Mouse (Mus musculus) myocyte (in vitro differentiated cells): ENCODE data around the gene Drosha. TPM values are rescaled to one million over a fixed set of nuclear protein-coding genes. Genes with fewer than 3 reads are reported as not detected.

ENCODE experiments used
- H3K27me3 ChIP-seq: one replicate; pipeline ENCODE4 v1.6.1; 2011; ENCODE audit not compliant: control insufficient read depth, insufficient read depth, insufficient read length
- H3K36me3 ChIP-seq: one replicate; pipeline ENCODE4 v1.6.1; 2011; ENCODE audit not compliant: control insufficient read depth, insufficient read depth
- H3K4me2 ChIP-seq: one replicate; pipeline ENCODE4 v1.6.1; 2011; ENCODE audit warnings: low read depth, control low read depth
- H3K4me3 ChIP-seq: one replicate; pipeline ENCODE4 v1.5.1; 2011; ENCODE audit warnings: mild to moderate bottlenecking, control low read depth, moderate library complexity
- H3K79me2 ChIP-seq: one replicate; pipeline ENCODE4 v1.6.1; 2011; ENCODE audit not compliant: control insufficient read depth, insufficient read depth
- H3ac ChIP-seq: one replicate; pipeline ENCODE4 v1.6.1; 2011; ENCODE audit not compliant: control insufficient read depth, insufficient read length
- CEBPB ChIP-seq: IDR thresholded peaks from 2 replicates; pipeline ENCODE4 v1.6.1; 2011; ENCODE audit warnings: mild to moderate bottlenecking, moderate library complexity; ENCODE audit not compliant: poor library complexity, insufficient read depth, severe bottlenecking
- E2F4 ChIP-seq: IDR thresholded peaks from one replicate; pipeline ENCODE4 v1.6.1; 2011; ENCODE audit warnings: mild to moderate bottlenecking, control low read depth, moderate library complexity; ENCODE audit not compliant: insufficient read depth
- MAX ChIP-seq: IDR thresholded peaks from one replicate; pipeline ENCODE4 v1.6.1; 2011; ENCODE audit warnings: low read depth, mild to moderate bottlenecking, control low read depth
- MYOD1 ChIP-seq, 3 experiments: IDR thresholded peaks; one replicate each; pipeline ENCODE4 v1.6.1; 2011; ENCODE audit warnings: control low read depth in 2 of 3, low read depth in 2 of 3, mild to moderate bottlenecking in 2 of 3, moderate library complexity in 1 of 3; ENCODE audit not compliant: insufficient read length in 2 of 3, control insufficient read depth in 1 of 3
- MYOG ChIP-seq, 3 experiments: IDR thresholded peaks; one replicate each; pipeline ENCODE4 v1.6.1; 2011; ENCODE audit warnings: control low read depth in 2 of 3, low read depth in 2 of 3, mild to moderate bottlenecking in 2 of 3; ENCODE audit not compliant: insufficient read length in 2 of 3, control insufficient read depth in 1 of 3, insufficient read depth in 1 of 3
- POLR2A ChIP-seq: IDR thresholded peaks from one replicate; pipeline ENCODE4 v1.6.1; 2011; ENCODE audit warnings: low read depth, mild to moderate bottlenecking, control low read depth, moderate library complexity; ENCODE audit not compliant: insufficient read length
- POLR2AphosphoS2 ChIP-seq: IDR thresholded peaks from one replicate; pipeline ENCODE4 v1.6.1; 2011; ENCODE audit warnings: low read depth, control low read depth; ENCODE audit not compliant: insufficient read length
- REST ChIP-seq: IDR thresholded peaks from one replicate; pipeline ENCODE4 v1.6.1; 2011; ENCODE audit warnings: mild to moderate bottlenecking, control low read depth, moderate library complexity; ENCODE audit not compliant: insufficient read depth, insufficient read length
- SRF ChIP-seq: IDR thresholded peaks from one replicate; pipeline ENCODE4 v1.6.1; 2011; ENCODE audit warnings: low read depth; ENCODE audit not compliant: control insufficient read depth, insufficient read length
- TCF12 ChIP-seq: IDR thresholded peaks from one replicate; pipeline ENCODE4 v1.6.1; 2011; ENCODE audit warnings: mild to moderate bottlenecking, control low read depth; ENCODE audit not compliant: poor library complexity, insufficient read depth, severe bottlenecking
- TCF3 ChIP-seq: IDR thresholded peaks from one replicate; pipeline ENCODE4 v1.6.1; 2011; ENCODE audit warnings: low read depth, control low read depth; ENCODE audit not compliant: insufficient read length
- USF1 ChIP-seq: IDR thresholded peaks from one replicate; pipeline ENCODE4 v1.6.1; 2011; ENCODE audit warnings: low read depth, mild to moderate bottlenecking, control low read depth, moderate library complexity
- polyA plus RNA-seq: library from polyadenylated mRNA; unstranded; fragments of >200 nt; fragmentation: generic; extraction: Trizol; gene quantifications from one replicate; pipeline ENCODE4 v1.2.1, GENCODE M21; 2012; ENCODE audit warnings: missing spikeins

The Drosha gene
- polyA plus RNA-seq, 1 experiment, result 40.4 TPM

GRCm38 (mm10) chr15:12972441-12972840 lies 147.8 kb downstream of the Drosha start:
- Histone ChIP-seq H3K79me2 (no peaks in the 10 kb centered on the region), H3K27me3 (no peaks in the 10 kb centered on the region), H3K36me3 (no peaks in the 10 kb centered on the region), H3K4me3 (no peak overlapping the region), H3ac (no peak overlapping the region), H3K4me2 (no peak overlapping the region)
- TF ChIP-seq REST (no peak), TCF3 (no peak), TCF12 (no peak), SRF (no peak), CEBPB (no peak), POLR2AphosphoS2 (no peak), MYOG (IDR thresholded peaks at IDR 0.05; ENCODE audit: control insufficient read depth in 1 of 3, insufficient read depth in 1 of 3, insufficient read length in 2 of 3, low read depth in 2 of 3) (no peak), MAX (no peak), POLR2A (no peak), USF1 (no peak), E2F4 (no peak), MYOD1 (IDR thresholded peaks at IDR 0.05; ENCODE audit: control insufficient read depth in 1 of 3, insufficient read length in 2 of 3, low read depth in 2 of 3) (no peak)

Other genes with a start within 250 kb of the Drosha start
- gene Pdzd2, start 84.9 kb upstream of the Drosha start, polyA plus RNA-seq, result 0.01 TPM
- 12.7 TPM for gene 6030458C11Rik, start 166 bp upstream of the Drosha start, polyA plus RNA-seq